Mouse (Mus musculus) T-cell, adult 2 months (primary cell): ENCODE results near the gene Rad51ap2.

ENCODE experiments used
- DNase-seq: peaks from one replicate; pipeline ENCODE4 v3.0.0; 2022; ENCODE audit warnings: low spot score

Rad51ap2 gene

DNA sequence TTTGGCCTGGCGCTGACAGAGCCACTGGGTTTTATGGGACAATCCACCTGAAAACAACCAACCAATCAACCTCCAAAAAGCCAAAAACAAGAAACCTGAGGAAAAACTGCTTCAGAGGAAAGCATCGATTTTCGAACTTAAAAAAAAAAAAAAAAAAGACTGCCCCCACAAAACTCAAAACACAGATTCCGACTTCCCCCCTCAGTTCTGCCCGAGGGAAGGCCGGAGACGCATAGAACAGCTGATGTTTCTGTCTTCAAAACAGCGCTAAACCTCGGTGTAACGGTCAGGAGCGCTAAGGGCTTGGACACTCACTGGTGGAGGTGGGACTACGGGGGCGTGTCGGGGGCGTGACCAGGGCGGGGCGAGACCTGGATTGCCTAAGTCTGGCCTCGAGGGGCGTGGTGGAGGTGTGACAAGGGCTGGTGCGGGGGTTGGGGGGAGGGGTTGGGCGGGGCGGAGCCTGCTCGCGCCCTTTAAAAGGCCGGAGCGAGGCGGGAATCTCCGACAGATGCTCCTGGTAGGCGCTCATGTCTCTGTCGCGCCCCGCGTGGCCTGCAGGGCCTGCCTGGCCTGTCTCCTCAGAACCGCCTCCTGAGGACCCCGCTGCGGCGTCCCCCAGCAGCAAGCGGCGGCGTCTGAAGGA lies at the start of gene Rad51ap2:
Gene Rad51ap2 (plus strand): TSS at position 531 of the 646 bp plus-strand sequence.
- no peak for DNase-seq

GRCm38 (mm10) chr12:11407679-11408078 lies 48.2 kb upstream of the Rad51ap2 start:
- DNase-seq = no peak

DNA sequence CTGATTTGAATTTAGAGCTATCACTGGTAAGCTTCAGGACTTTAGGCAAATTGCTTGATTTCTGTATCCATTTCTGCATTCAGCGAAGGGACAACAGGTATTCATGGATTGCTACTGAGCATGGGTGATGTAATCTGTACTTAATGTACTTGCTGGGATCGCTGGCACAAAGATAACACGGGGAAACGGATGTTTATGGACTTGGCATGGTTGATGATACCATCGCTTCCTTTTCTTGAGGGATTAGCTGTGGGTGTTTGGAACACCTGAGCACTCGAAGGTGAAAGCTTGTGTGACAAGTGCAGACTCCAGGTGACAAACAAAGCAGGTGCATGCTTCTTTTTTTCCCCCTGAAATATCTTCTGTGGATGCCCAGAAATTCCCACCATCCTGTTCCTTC lies 37.8 kb upstream of the Rad51ap2 start:
- DNase-seq = no peak

DNA sequence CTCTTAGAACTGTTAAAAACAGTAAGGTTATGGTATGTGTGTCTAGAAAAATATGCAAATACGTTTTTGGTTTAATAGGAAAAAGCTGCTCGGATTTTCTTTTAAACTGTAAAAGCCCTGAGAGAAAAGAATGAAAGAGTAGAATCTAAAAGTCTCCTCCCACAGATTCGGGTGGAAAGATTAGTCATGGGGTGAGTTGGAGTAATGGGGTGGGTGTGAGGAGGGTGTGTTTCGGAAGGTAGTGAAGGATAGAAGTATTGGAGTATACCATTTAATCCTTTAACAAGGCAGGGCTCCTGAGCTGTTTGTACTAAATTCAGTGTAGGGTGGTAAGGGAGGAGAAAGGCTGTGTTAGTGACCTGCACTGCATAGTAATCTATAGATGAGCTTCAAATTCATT lies 28.5 kb upstream of the Rad51ap2 start:
- DNase-seq = no peak

DNA sequence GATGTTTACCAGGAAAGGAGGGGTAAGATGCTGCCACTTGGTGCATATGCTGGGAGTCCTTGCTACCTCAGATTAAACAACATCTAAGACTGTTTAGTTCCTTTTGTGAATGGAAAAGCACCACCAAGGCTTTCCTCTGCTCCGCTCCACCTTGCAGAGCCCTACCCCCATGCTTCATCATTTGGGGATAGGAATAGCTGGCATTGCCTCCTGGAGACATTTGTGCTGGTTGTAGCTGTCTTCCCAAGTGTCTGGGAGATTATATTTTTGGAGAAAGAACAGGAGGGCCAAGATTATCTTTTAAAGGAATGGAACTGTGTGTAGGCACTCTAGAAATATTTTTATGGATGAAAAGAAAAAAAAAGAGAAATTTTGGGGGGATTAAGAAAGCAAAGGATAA lies 22.8 kb upstream of the Rad51ap2 start:
- no peak for DNase-seq

DNA sequence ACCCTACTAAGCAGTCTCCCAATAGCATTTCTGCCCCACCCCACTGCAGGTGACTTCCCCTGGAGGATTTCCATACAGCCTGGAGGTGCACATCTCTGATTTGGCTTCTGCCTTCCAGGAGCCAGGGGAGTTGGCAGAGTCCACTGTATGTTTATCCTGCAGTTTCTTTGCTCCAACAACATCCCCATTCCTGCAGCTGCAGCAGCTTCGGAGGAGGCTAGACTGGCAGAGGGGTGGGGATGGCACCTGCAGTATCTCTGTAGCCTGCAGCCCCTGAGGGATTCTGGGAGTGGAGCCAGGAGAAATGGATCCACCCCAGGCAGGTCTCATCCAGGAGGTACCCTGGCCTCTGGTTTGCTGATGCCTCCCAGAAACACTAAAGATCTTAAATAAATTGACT lies 22.2 kb upstream of the Rad51ap2 start:
- no peak for DNase-seq

DNA sequence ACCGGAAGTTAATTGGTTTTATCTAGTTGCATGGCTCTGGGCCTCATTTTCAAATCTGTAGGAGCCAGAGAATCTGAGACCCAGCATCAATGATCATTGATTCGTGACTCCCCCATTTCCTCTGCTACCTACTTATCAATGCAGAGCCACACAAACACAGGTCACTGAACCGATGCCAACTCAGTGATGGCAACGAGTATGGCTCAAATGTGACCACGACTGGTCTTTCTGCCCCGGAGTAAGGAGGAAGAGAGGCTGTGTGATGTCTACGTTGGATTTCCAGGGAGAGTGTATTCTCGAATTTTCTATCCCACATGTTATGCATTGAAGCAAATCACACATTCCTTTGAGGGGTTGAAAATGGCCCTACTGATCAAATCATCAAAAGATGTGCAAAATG lies 21.4 kb upstream of the Rad51ap2 start:
- no peak for DNase-seq

DNA sequence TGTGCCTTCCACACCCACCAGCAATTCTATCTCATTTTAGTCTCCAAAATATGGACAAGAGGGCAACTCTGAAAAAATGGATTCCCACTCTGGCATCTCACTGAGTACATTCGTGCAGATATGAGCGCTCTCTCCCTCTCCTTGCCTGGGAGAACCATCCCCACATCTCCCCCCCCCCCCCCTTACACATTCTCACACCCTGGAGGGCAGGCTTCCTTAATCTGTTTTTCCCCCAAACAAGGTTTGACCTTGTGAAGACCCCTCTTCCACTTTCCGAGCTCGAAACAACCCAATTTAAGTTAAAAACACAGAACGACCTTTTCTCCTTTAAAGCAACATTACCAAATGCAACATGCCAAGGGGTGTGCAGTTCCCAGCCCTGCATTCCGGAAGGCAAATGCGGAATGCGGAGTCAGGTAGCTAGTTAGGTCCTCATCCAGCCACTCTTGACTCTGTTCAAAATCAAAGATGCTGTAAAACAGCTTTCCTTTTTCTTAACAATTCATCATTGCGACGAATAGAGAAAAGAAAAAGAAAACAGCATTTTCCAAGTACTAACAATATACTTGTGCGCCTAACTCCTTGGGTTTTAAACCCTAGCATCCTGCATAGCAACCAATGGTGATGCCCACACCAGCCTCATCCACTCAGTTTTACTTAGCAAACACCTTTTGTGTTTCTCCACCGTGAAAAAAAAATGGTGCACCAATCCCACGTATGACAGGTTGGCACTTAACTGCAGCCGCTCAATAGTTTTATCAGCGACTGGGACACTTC lies 20.4 kb upstream of the Rad51ap2 start:
- no peak for DNase-seq

- DNase-seq = no peak
Measured at GRCm38 (mm10) chr12:11436023-11436350, 19.9 kb upstream of the Rad51ap2 start.

DNA sequence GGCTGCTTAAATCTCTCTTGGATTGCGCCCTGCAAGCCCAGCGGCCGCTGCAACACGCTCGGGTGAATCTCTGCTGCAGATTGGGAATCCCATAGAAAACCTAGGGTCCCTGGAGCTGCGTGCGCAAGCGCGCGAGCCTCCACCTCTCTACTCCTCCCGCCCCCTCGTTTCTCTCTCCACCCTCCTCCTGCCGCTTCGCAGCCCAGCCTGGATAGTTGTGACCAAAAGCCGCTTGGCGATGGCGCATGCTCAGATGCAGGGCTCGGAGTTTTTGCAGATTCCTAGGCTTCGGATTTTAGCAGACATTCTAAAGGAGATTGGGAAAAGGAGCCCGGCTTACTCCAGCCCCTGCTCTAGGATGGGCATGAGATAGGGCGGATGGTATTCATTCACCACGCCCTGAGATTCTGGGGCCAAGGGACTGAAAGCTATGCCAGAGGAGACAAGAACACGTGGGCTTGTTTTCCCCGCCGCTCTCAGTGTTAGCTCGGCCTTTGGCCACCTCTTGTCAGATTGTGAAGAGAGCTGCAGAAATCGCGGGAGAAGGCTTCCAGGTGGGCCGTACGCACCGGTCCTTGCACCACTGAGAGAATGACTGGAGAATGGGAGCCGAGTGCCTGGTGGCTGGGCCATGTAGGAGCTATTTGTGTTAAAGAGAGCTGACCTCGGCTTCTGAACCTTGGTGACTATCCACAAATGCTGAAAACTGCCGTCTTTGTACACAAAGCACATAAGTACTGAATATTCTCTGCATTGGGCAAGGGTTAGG lies 19.2 kb upstream of the Rad51ap2 start, which contains the start of gene Vsnl1:
Gene Vsnl1 (minus strand): TSS at position 117 of the 769 bp plus-strand sequence.
- DNase-seq = no peak

GRCm38 (mm10) chr12:11437266-11437906 lies 18.5 kb upstream of the Rad51ap2 start:
- DNase-seq = no peak

GRCm38 (mm10) chr12:11437907-11438447 lies 17.9 kb upstream of the Rad51ap2 start:
- no peak for DNase-seq

DNA sequence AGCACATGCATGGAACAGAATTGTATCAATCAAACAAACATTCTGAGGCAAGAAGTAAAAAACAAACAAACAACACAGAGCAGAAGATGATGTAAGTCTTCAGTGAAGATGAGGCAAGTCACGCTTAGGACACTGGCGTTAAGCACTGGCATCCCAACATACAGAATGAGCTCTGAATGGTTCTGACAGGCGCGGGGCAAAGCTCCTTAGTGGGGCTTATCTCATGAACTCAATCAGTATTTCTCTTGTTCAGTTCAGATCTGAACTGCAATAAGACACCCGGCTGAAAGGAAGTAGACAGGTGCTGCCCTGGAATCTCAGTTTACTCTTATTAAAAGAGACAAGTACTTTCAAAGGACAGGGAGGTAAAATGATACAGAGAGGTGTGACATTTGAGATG lies 1.7 kb upstream of the Rad51ap2 start:
- no peak for DNase-seq

DNA sequence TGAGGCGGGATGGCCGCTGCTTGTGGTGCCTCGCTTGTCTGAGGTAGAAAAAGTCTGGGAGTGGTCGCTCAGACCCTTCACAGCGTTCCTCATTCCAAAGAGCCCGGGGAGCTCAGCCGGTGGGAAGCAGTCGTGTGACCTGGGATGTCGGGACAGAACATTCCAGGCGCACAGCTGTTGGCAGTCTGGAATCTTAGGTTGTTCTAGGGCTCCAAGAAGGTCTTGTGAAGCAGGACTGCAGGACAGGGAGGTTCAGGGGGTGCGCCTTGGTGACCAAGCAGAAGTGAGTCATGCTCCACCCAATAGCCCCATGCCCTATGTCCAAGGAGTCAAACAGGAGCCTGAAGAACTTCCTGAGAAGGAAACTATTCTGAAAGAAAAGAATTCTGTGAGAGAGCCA lies 334 bp downstream of the Rad51ap2 start:
- DNase-seq = no peak

- DNase-seq = no peak
Measured at GRCm38 (mm10) chr12:11456632-11457031, 753 bp downstream of the Rad51ap2 start.
